In the genomic region with DNA sequence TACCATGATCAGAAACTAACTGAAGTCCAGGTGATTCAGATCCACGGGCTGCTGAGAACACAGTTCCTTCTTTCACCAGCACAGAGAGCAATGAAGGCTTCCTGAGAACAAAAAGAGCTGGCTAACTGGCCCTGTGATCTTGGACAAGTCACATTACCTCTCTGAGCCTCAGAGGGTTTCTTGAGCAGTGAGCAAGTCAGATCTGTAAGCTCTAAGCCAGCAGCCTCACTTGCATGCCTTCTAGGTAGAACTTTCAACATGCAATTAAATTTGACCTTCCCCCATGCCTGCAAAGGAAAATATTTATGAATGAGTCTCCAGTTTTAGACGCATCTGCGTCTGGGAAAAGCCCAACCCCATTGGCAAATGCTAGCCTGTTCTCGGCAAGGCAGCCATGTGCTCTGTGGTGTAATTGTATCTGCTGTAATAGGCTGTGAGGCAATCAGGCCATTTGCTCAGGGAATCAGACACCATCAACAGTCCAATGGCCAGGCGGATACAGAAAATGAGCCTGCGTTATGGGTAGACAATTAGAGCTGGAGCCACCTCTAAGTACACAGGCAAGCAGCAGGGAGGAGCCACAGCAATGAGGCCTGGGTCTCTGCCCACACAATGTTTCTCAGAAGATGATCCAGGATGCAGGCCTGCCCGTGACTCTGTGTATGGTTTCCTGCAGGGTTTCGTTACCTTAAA, we compare ENCODE assay signal across 8 mouse cellular contexts.
DNase-seq lines count a peak whose midpoint lies in the region; ATAC-seq lines count a peak whose summit lies in the region.

No protein-coding gene starts in this region.

- WGBS in forebrain, embryonic 13.5 days = 56% methylated on average over 8 of the region's 8 CpGs
- WGBS in midbrain, embryonic 15.5 days = 59% methylated on average over 8 of the region's 8 CpGs

- H3K9ac ChIP-seq in forebrain, embryonic 13.5 days = no peak overlapping the region
- H3K9ac ChIP-seq in midbrain, embryonic 15.5 days = no peak overlapping the region

- DNase-seq in ovary, postnatal 14 days (ENCODE audit: low spot score) = peak; percentile 2
- DNase-seq in ovary, adult 18-20 months (ENCODE audit: low spot score) = no peak
- DNase-seq in layer of hippocampus, adult 11-12 months (ENCODE audit: low spot score) = peak; percentile 13
- no peak for DNase-seq in spleen, adult 12 weeks (ENCODE audit: low spot score)
- DNase-seq in right cerebral cortex, adult 18-20 months = no peak
- DNase-seq in urinary bladder, postnatal 4 days (ENCODE audit: low spot score in 2 of 2) = no peak

- H3K27ac ChIP-seq in forebrain, embryonic 13.5 days = no peak overlapping the region
- no peak overlapping the region for H3K27ac ChIP-seq in midbrain, embryonic 15.5 days

- H3K36me3 ChIP-seq in forebrain, embryonic 13.5 days (ENCODE audit: poor library complexity, severe bottlenecking) = no peaks in the 10 kb centered on the region
- H3K36me3 ChIP-seq in midbrain, embryonic 15.5 days (replicated peaks) = no peaks in the 10 kb centered on the region

- no peak overlapping the region for H3K4me3 ChIP-seq in forebrain, embryonic 13.5 days
- no peak overlapping the region for H3K4me3 ChIP-seq in midbrain, embryonic 15.5 days

- H3K27me3 ChIP-seq in forebrain, embryonic 13.5 days = no peaks in the 10 kb centered on the region
- no peaks in the 10 kb centered on the region for H3K27me3 ChIP-seq in midbrain, embryonic 15.5 days (replicated peaks)

- no peaks in the 10 kb centered on the region for H3K4me1 ChIP-seq in forebrain, embryonic 13.5 days
- H3K4me1 ChIP-seq in midbrain, embryonic 15.5 days = no peaks in the 10 kb centered on the region

- no peaks in the 10 kb centered on the region; the same call in 1 of the 2 replicates for H3K9me3 ChIP-seq in forebrain, embryonic 13.5 days (replicated peaks)
- H3K9me3 ChIP-seq in midbrain, embryonic 15.5 days = no peaks in the 10 kb centered on the region

- ATAC-seq in forebrain, embryonic 13.5 days = peak; percentile 79
- ATAC-seq in midbrain, embryonic 15.5 days (replicated peaks) = peak; percentile 62; the same call in 1 of the 2 replicates

- H3K4me2 ChIP-seq in forebrain, embryonic 13.5 days = no peak overlapping the region
- H3K4me2 ChIP-seq in midbrain, embryonic 15.5 days = no peak overlapping the region

Comparison
In these comparisons a context has a peak if more than half of its experiments do, and no peak if none do; other contexts are left out.
1. DNase-seq: peak in ovary, postnatal 14 days (single experiment) and layer of hippocampus, adult 11-12 months (single experiment); none in ovary, adult 18-20 months (single experiment), spleen, adult 12 weeks (single experiment), right cerebral cortex, adult 18-20 months (single experiment) and urinary bladder, postnatal 4 days (0 of 2).